Mouse (Mus musculus): ENCODE measurements at regions not wholly inside any gene's neighbourhood (a gene's known extent, or its start where the extent isn't known, plus 50 kb on each side); places are given as distances from the start of the nearest gene placed in this dataset.
A peak's percentile ranks its signal among the peaks of the same experiment; 100 is the strongest.

DNA sequence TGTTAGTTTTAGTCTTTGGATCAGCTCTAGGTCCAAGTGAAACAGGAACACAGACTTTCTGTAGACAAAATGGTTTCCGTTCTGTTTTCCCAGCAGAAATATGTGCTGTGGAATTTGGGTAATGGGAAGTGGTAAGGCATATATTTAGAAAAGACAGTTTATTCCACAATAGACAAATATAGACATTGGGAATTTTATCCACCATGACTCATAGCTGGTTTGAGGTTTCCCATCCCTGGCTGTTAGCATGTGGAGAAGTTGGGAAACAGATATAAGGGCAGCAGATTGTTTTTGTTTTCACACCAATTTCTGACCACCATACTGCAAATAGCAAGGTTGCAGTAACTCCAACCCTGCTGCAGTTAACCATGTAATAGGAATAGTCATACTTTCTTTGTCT is 385.0 kb upstream of the Adam34 start:
- no peak for DNase-seq (ENCODE audit: low read depth, low spot score)

DNA sequence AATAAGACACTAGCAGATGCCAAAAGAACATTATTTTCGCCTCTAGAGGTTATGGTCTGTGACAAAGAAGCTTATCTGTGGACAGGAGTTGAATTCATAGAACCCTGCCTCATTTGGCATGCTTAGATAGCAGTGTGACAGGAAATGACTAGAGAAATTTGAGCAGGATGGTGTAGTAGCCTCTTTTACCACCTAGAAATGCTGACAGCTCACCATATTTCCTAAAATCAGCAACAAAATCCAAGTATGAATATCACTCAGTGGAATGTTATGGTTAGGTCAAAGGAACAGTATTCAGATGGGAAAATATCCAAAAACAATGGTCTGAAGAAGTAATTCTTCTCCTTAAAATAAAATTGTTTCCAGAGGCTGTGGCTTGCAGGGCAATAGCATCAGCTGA is 383.6 kb upstream of the Adam34 start:
- no peak for DNase-seq (ENCODE audit: low read depth, low spot score)

GRCm38 (mm10) chr8:44082057-44082456 is 372.2 kb upstream of the Adam34 start:
- no peak for DNase-seq (ENCODE audit: low read depth, low spot score)

DNA sequence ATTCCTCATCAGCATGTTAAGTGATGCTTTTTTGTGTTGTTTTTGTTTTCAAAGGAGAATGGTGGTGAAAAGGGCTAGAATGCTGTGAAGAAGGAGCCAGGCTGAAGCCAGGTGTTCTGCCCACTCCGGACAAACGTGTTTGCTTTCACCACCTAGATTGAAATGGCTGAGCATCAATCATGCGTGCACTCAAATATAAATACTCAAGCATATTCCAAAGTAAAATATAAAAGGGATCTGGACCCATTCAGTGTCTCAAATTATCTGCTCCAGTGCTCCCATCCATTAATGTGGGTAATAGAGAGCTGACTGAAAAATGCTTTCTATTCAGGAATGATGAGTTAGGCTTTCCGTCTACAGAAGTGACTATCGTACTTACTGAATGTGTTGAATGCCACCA is 349.0 kb upstream of the Adam34 start:
- DNase-seq (ENCODE audit: low read depth, low spot score) = no peak

GRCm38 (mm10) chr8:44042572-44043355 is 332.9 kb upstream of the Adam34 start:
- DNase-seq (ENCODE audit: low read depth, low spot score) = no peak

GRCm38 (mm10) chr8:44034211-44034610 is 324.4 kb upstream of the Adam34 start:
- no peak for DNase-seq (ENCODE audit: low read depth, low spot score)

GRCm38 (mm10) chr8:44031376-44031775 is 321.5 kb upstream of the Adam34 start:
- DNase-seq (ENCODE audit: low read depth, low spot score) = no peak

GRCm38 (mm10) chr8:44030972-44031371 is 321.1 kb upstream of the Adam34 start:
- no peak for DNase-seq (ENCODE audit: low read depth, low spot score)

DNA sequence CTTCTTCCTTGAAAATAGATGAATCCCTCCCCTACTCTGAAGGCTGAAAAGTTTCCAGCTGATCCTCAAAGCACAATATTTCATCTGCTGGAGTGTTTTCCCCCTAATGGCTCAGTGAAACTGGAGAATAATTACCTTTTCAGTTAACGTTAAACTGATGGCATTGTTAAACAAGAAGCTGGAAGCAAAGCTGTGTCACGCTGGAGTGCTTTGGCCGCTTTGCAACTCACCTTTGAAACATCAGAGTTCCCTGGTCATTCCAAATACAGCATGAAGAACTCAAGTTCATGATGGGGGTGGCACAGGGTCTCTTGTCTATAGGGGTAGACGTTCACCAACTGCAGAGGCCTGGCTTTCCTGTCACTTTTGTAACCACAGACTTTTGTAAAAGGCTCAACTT is 317.9 kb upstream of the Adam34 start:
- DNase-seq (ENCODE audit: low read depth, low spot score) = no peak

GRCm38 (mm10) chr8:44025926-44026325 is 316.1 kb upstream of the Adam34 start:
- peak; percentile 41 for DNase-seq (ENCODE audit: low read depth, low spot score)

DNA sequence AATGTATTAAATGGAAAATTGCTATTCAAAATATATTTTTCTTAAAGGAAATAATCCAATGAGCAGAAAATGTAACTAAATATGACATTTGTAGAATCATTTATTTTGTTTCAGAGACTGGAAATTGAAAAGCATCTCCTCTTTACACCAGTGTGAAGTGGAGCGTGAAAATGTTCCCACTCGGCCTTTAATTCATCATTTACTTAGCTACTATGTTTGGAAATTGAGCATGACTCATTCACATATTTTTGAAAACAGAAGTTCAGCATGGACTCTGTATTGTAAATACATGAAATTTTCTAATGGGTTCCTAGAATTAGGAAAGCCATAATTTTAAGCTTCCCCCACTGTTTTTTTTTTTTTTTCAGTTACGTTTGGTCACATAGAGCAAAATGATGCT is 314.2 kb upstream of the Adam34 start:
- DNase-seq (ENCODE audit: low read depth, low spot score) = no peak
